Mouse (Mus musculus): Measurements from ENCODE around the gene Ehbp1.

Ehbp1 gene

GRCm38 (mm10) chr11:22286371-22286872, 55.7 kb downstream of the Ehbp1 start:
- DNase-seq (ENCODE audit: low spot score in 2 of 2), result peak in 1 of 2 experiments; percentile 11

- no peak for DNase-seq (ENCODE audit: low spot score in 2 of 2)
These were observed 65.4 kb downstream of the Ehbp1 start for GRCm38 (mm10) chr11:22276656-22277055.

GRCm38 (mm10) chr11:22274144-22274543, 67.9 kb downstream of the Ehbp1 start:
- no peak for DNase-seq (ENCODE audit: low spot score in 2 of 2)

- DNase-seq (ENCODE audit: low spot score in 2 of 2), result no peak
These were observed 68.7 kb downstream of the Ehbp1 start for GRCm38 (mm10) chr11:22273378-22273777.

GRCm38 (mm10) chr11:22271889-22272288, 70.2 kb downstream of the Ehbp1 start:
- DNase-seq (ENCODE audit: low spot score in 2 of 2), result no peak

- no peak for DNase-seq (ENCODE audit: low spot score in 2 of 2)
These were observed 72.4 kb downstream of the Ehbp1 start for GRCm38 (mm10) chr11:22269643-22270042.

- DNase-seq (ENCODE audit: low spot score in 2 of 2), result no peak
These were observed 72.9 kb downstream of the Ehbp1 start for GRCm38 (mm10) chr11:22269173-22269572.

GRCm38 (mm10) chr11:22267014-22267413, 75.1 kb downstream of the Ehbp1 start:
- no peak for DNase-seq (ENCODE audit: low spot score in 2 of 2)

GRCm38 (mm10) chr11:22255418-22255817, 86.7 kb downstream of the Ehbp1 start:
- DNase-seq (ENCODE audit: low spot score in 2 of 2), result no peak

- DNase-seq (ENCODE audit: low spot score in 2 of 2), result no peak
These were observed 92.7 kb downstream of the Ehbp1 start for GRCm38 (mm10) chr11:22249363-22249762.

- no peak for DNase-seq (ENCODE audit: low spot score in 2 of 2)
These were observed 94.4 kb downstream of the Ehbp1 start for GRCm38 (mm10) chr11:22247736-22248135.

GRCm38 (mm10) chr11:22247069-22247468, 95.0 kb downstream of the Ehbp1 start:
- DNase-seq (ENCODE audit: low spot score in 2 of 2), result no peak

- DNase-seq (ENCODE audit: low spot score in 2 of 2), result no peak
These were observed 106.5 kb downstream of the Ehbp1 start for GRCm38 (mm10) chr11:22235558-22235957.

GRCm38 (mm10) chr11:22234739-22235138, 107.4 kb downstream of the Ehbp1 start:
- DNase-seq (ENCODE audit: low spot score in 2 of 2), result peak in 1 of 2 experiments; percentile 14

GRCm38 (mm10) chr11:22230906-22231305, 111.2 kb downstream of the Ehbp1 start:
- DNase-seq (ENCODE audit: low spot score in 2 of 2), result no peak

- DNase-seq (ENCODE audit: low spot score in 2 of 2), result peak in 1 of 2 experiments; percentile 45
These were observed 116.5 kb downstream of the Ehbp1 start for GRCm38 (mm10) chr11:22225619-22226018.

- DNase-seq (ENCODE audit: low spot score in 2 of 2), result no peak
These were observed 123.9 kb downstream of the Ehbp1 start for GRCm38 (mm10) chr11:22218222-22218621.

GRCm38 (mm10) chr11:22216941-22217340, 125.2 kb downstream of the Ehbp1 start:
- DNase-seq (ENCODE audit: low spot score in 2 of 2), result no peak

GRCm38 (mm10) chr11:22206611-22207010, 135.5 kb downstream of the Ehbp1 start:
- peak in 1 of 2 experiments; percentile 47 for DNase-seq (ENCODE audit: low spot score in 2 of 2)

GRCm38 (mm10) chr11:22206191-22206590, 135.9 kb downstream of the Ehbp1 start:
- DNase-seq (ENCODE audit: low spot score in 2 of 2), result no peak

GRCm38 (mm10) chr11:22203413-22203812, 138.7 kb downstream of the Ehbp1 start:
- no peak for DNase-seq (ENCODE audit: low spot score in 2 of 2)

- no peak for DNase-seq (ENCODE audit: low spot score in 2 of 2)
These were observed 141.0 kb downstream of the Ehbp1 start for GRCm38 (mm10) chr11:22201125-22201524.

- DNase-seq (ENCODE audit: low spot score in 2 of 2), result no peak
These were observed 142.2 kb downstream of the Ehbp1 start for GRCm38 (mm10) chr11:22199881-22200280.

GRCm38 (mm10) chr11:22198406-22198805, 143.7 kb downstream of the Ehbp1 start:
- no peak for DNase-seq (ENCODE audit: low spot score in 2 of 2)
